Mouse (Mus musculus) ovary, postnatal 14 days (tissue): ENCODE results near the gene Trmt1.

Experiments
- DNase-seq: peaks from one replicate; pipeline ENCODE4 v3.0.0; 2022; ENCODE audit warnings: low spot score

The Trmt1 gene

GRCm38 (mm10) chr8:84709931-84710330 lies 23.8 kb downstream of the Trmt1 start:
- no peak for DNase-seq

- DNase-seq, result no peak
Measured at GRCm38 (mm10) chr8:84711312-84711711, 25.2 kb downstream of the Trmt1 start.

GRCm38 (mm10) chr8:84711933-84712758 lies 26.0 kb downstream of the Trmt1 start:
- no peak for DNase-seq

GRCm38 (mm10) chr8:84712759-84713120 lies 26.6 kb downstream of the Trmt1 start:
- DNase-seq, result no peak

- DNase-seq, result no peak
Measured at GRCm38 (mm10) chr8:84713381-84713780, 27.3 kb downstream of the Trmt1 start.

GRCm38 (mm10) chr8:84714161-84714560 lies 28.1 kb downstream of the Trmt1 start:
- DNase-seq, result no peak

GRCm38 (mm10) chr8:84715893-84716468 lies 29.9 kb downstream of the Trmt1 start:
- no peak for DNase-seq

GRCm38 (mm10) chr8:84716790-84717189 lies 30.7 kb downstream of the Trmt1 start:
- DNase-seq, result no peak

GRCm38 (mm10) chr8:84718476-84718875 lies 32.4 kb downstream of the Trmt1 start:
- no peak for DNase-seq

GRCm38 (mm10) chr8:84718959-84719690 lies 33.0 kb downstream of the Trmt1 start:
- no peak for DNase-seq

- DNase-seq, result no peak
Measured at GRCm38 (mm10) chr8:84722530-84722849, 36.4 kb downstream of the Trmt1 start.

GRCm38 (mm10) chr8:84722850-84723570 lies 36.9 kb downstream of the Trmt1 start, which contains the start of gene G430095P16Rik:
Gene G430095P16Rik, plus strand, starts transcription at chr8:84723007.
- peak; percentile 74 for DNase-seq

GRCm38 (mm10) chr8:84723571-84723900 lies 37.4 kb downstream of the Trmt1 start:
- DNase-seq, result no peak

- DNase-seq, result no peak
Measured at GRCm38 (mm10) chr8:84724683-84725082, 38.6 kb downstream of the Trmt1 start.

GRCm38 (mm10) chr8:84725246-84725940 lies 39.3 kb downstream of the Trmt1 start:
- no peak for DNase-seq

GRCm38 (mm10) chr8:84725941-84726259 lies 39.8 kb downstream of the Trmt1 start:
- no peak for DNase-seq

GRCm38 (mm10) chr8:84728474-84728873 lies 42.4 kb downstream of the Trmt1 start:
- no peak for DNase-seq

GRCm38 (mm10) chr8:84729921-84730362 lies 43.8 kb downstream of the Trmt1 start:
- DNase-seq, result no peak

GRCm38 (mm10) chr8:84730541-84731370 lies 44.6 kb downstream of the Trmt1 start:
- DNase-seq, result no peak

GRCm38 (mm10) chr8:84731371-84732177 lies 45.5 kb downstream of the Trmt1 start:
- DNase-seq, result no peak
